Mouse (Mus musculus) MEL (cell line): Measurements from ENCODE around the gene Gm8909.

Source experiments
- GATA1 ChIP-seq: IDR thresholded peaks from 2 replicates; pipeline ENCODE4 v1.6.1; 2011; ENCODE audit warnings: low read depth, low read length, improper control_type of control experiment
- SIN3A ChIP-seq: IDR thresholded peaks from 2 replicates; pipeline ENCODE4 v1.6.1; 2012; ENCODE audit warnings: low read length, improper control_type of control experiment, inconsistent platforms
- TCF12 ChIP-seq: IDR thresholded peaks from 2 replicates; pipeline ENCODE4 v1.6.1; 2014; ENCODE audit warnings: low read depth, mild to moderate bottlenecking, inconsistent platforms, low read length, improper control_type of control experiment, moderate library complexity

DNA sequence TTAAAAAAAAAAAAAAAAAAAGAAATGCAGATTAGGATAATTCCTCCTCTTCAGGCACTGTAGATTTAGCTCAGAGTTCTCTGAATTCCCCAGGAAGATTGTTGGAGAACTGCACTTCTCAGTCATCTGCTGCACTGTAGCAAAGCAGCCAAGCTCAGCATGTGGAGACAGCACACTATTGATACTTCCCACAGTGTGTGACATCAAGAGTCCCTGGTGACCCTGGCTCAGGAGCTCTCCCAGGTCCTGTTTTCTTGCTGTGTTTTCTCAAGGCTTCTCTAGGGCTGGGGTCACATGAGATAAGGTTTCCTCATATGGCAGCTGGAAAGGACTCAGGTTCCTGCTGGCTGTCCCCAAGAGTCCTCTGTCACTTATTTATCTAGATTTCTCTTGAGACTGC lies 38.5 kb upstream of the Gm8909 start:
- TF ChIP-seq GATA1 = no peak
- no peak for TF ChIP-seq SIN3A
- no peak for TF ChIP-seq TCF12
